In genomic region chr11:52517330-52517729, GRCm38 (mm10) we compare ENCODE assay signal across 8 mouse cellular contexts.
A peak's percentile ranks its signal among the peaks of the same experiment; 100 is the strongest.
DNase-seq lines count a peak whose midpoint lies in the region; ATAC-seq and TF ChIP-seq lines count a peak whose summit lies in the region.

No protein-coding gene starts in this region.

- H3K27me3 ChIP-seq in forebrain, postnatal 0 days (ENCODE audit: insufficient read depth, low read length), result no peaks in the 10 kb centered on the region
- H3K27me3 ChIP-seq in forebrain, embryonic 15.5 days, result no peaks in the 10 kb centered on the region
- H3K27me3 ChIP-seq in lung, postnatal 0 days (replicated peaks; ENCODE audit: insufficient read depth, low read length), result no peaks in the 10 kb centered on the region
- no peaks in the 10 kb centered on the region for H3K27me3 ChIP-seq in stomach, postnatal 0 days (ENCODE audit: control insufficient read depth, insufficient read depth, low read length)

- 76% methylated on average over 5 of the region's 5 CpGs for WGBS in forebrain, postnatal 0 days
- WGBS in forebrain, embryonic 15.5 days, result 70% methylated on average over 5 of the region's 5 CpGs
- 73% methylated on average over 5 of the region's 5 CpGs for WGBS in lung, postnatal 0 days
- WGBS in stomach, postnatal 0 days, result 65% methylated on average over 5 of the region's 5 CpGs

- TF ChIP-seq EP300 in lung, postnatal 0 days (IDR thresholded peaks at IDR 0.05), result no peak
- no peak for TF ChIP-seq EP300 in stomach, postnatal 0 days (optimal IDR thresholded peaks at IDR 0.05)

- no peak for DNase-seq in forebrain, postnatal 0 days
- DNase-seq in lung, postnatal 0 days (ENCODE audit: low spot score), result no peak
- DNase-seq in lung, postnatal 36 days, result no peak
- peak; percentile 6 for DNase-seq in c-Kit-positive CD71-positive TER-119-negative erythroid progenitor cells, embryonic 14.5 days (ENCODE audit: low read depth)
- DNase-seq in stomach, postnatal 0 days (ENCODE audit: low spot score), result peak; percentile 33
- no peak for DNase-seq in adrenal gland, adult 18-20 months (ENCODE audit: low spot score in 2 of 2)
- no peak for DNase-seq in left cerebral cortex, postnatal 14 days (ENCODE audit: low spot score in 2 of 2)

- H3K4me3 ChIP-seq in forebrain, postnatal 0 days (ENCODE audit: low read depth, low read length), result no peak overlapping the region
- H3K4me3 ChIP-seq in forebrain, embryonic 15.5 days, result no peak overlapping the region
- H3K4me3 ChIP-seq in lung, postnatal 0 days (ENCODE audit: low read depth, low read length), result no peak overlapping the region
- no peak overlapping the region for H3K4me3 ChIP-seq in stomach, postnatal 0 days (ENCODE audit: low read depth, low read length)

- no peak overlapping the region for H3K4me2 ChIP-seq in forebrain, postnatal 0 days (ENCODE audit: low read depth)
- no peak overlapping the region for H3K4me2 ChIP-seq in forebrain, embryonic 15.5 days (replicated peaks)
- H3K4me2 ChIP-seq in lung, postnatal 0 days (replicated peaks; ENCODE audit: low read depth, low read length), result no peak overlapping the region
- no peak overlapping the region for H3K4me2 ChIP-seq in stomach, postnatal 0 days (replicated peaks; ENCODE audit: low read depth)

- H3K27ac ChIP-seq in forebrain, postnatal 0 days (ENCODE audit: low read depth, low read length), result no peak overlapping the region
- H3K27ac ChIP-seq in forebrain, embryonic 15.5 days (replicated peaks), result no peak overlapping the region
- H3K27ac ChIP-seq in lung, postnatal 0 days (ENCODE audit: low read length), result no peak overlapping the region
- no peak overlapping the region for H3K27ac ChIP-seq in stomach, postnatal 0 days (replicated peaks)

- intact Hi-C loops in left cerebral cortex, postnatal 14 days (cut with DNase I), result no loop called here

- no peaks in the 10 kb centered on the region for H3K9me3 ChIP-seq in forebrain, postnatal 0 days (ENCODE audit: low read length)
- H3K9me3 ChIP-seq in forebrain, embryonic 15.5 days, result no peaks in the 10 kb centered on the region
- H3K9me3 ChIP-seq in lung, postnatal 0 days (ENCODE audit: low read length), result no peaks in the 10 kb centered on the region
- H3K9me3 ChIP-seq in stomach, postnatal 0 days (ENCODE audit: control insufficient read depth, low read length), result no peaks in the 10 kb centered on the region

- ATAC-seq in forebrain, postnatal 0 days, result no peak
- no peak for ATAC-seq in forebrain, embryonic 15.5 days (replicated peaks)
- ATAC-seq in lung, postnatal 0 days, result no peak
- ATAC-seq in stomach, postnatal 0 days (ENCODE audit: low FRiP score, low TSS enrichment), result no peak

- no peak overlapping the region for H3K9ac ChIP-seq in forebrain, postnatal 0 days
- no peak overlapping the region for H3K9ac ChIP-seq in forebrain, embryonic 15.5 days (replicated peaks)
- no peak overlapping the region for H3K9ac ChIP-seq in lung, postnatal 0 days (replicated peaks; ENCODE audit: low read depth)
- H3K9ac ChIP-seq in stomach, postnatal 0 days (ENCODE audit: low read length), result no peak overlapping the region

- H3K4me1 ChIP-seq in forebrain, postnatal 0 days (ENCODE audit: insufficient read depth), result no peaks in the 10 kb centered on the region
- peaks cover 5% of the 10 kb centered on the region for H3K4me1 ChIP-seq in forebrain, embryonic 15.5 days
- H3K4me1 ChIP-seq in lung, postnatal 0 days (ENCODE audit: insufficient read depth, low read depth, low read length), result no peaks in the 10 kb centered on the region
- H3K4me1 ChIP-seq in stomach, postnatal 0 days (replicated peaks; ENCODE audit: control insufficient read depth, insufficient read depth), result no peaks in the 10 kb centered on the region

- TF ChIP-seq CTCF in forebrain, postnatal 0 days (IDR thresholded peaks at IDR 0.05; ENCODE audit: low read depth), result peak; percentile 68
- TF ChIP-seq CTCF in lung, postnatal 0 days (IDR thresholded peaks at IDR 0.05), result peak; percentile 61
- peak; percentile 64 for TF ChIP-seq CTCF in stomach, postnatal 0 days (IDR thresholded peaks at IDR 0.05; ENCODE audit: low read depth)

- H3K36me3 ChIP-seq in forebrain, postnatal 0 days (ENCODE audit: insufficient read depth), result no peaks in the 10 kb centered on the region
- no peaks in the 10 kb centered on the region for H3K36me3 ChIP-seq in forebrain, embryonic 15.5 days
- no peaks in the 10 kb centered on the region for H3K36me3 ChIP-seq in lung, postnatal 0 days (ENCODE audit: insufficient read depth, low read length)
- H3K36me3 ChIP-seq in stomach, postnatal 0 days (ENCODE audit: control insufficient read depth, insufficient read depth, low read length), result no peaks in the 10 kb centered on the region

Comparison
In these comparisons a context has a peak if more than half of its experiments do, and no peak if none do; other contexts are left out.
1. DNase-seq: peak in c-Kit-positive CD71-positive TER-119-negative erythroid progenitor cells, embryonic 14.5 days (single experiment) and stomach, postnatal 0 days (single experiment); none in forebrain, postnatal 0 days (single experiment), lung, postnatal 0 days (single experiment), lung, postnatal 36 days (single experiment), adrenal gland, adult 18-20 months (0 of 2) and left cerebral cortex, postnatal 14 days (0 of 2).
2. Peak in every context shown above with its lines, with median percentiles within 50 percentile points of each other: CTCF ChIP-seq.